Mouse (Mus musculus) regulatory T cell (primary cell): ENCODE measurements around the gene Gm44973.
"Not testable (repeated sequence)": the region's sequence is repeated elsewhere in the genome, so short reads cannot be mapped to it uniquely, and the experiment has no call there.

Source experiments
- in situ Hi-C: fragments of 300-600 bp; cut with MboI, MseI; formaldehyde crosslinking; loops from one replicate; pipeline ENCODE4 v1.15.1; 2025; ENCODE audit warnings: high pct_unique_total_duplicates

The Gm44973 gene

GRCm38 (mm10) chr7:5015118-5016001 lies at the start of gene Gm44973:
TSS of gene Gm44973 (plus strand) at chr7:5015496.
- in situ Hi-C loops = loop anchor here (5.0 kb wide), 1 partner anchor 333 kb away; no protein-coding TSS in a partner anchor

DNA sequence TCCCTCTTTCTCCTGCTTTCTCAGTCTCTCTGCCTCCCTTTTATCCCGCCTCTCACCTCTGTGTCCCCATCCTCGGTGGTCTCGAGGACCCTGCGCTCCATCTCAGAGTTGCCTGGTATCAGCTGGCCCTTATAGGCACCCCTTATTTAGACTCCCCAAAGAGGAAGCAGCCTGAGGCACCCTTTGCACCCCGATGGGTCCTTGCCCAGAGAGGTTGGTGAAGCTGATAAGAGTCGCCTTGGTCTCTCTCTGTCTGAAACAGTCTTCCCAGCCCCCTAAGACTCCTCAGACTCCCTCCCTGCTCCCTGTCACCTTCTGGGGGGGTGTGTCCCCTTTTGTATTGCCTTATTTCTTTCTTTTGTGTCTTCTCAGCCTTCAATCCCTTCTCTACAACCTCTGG lies 44.2 kb upstream of the Gm44973 start, which contains the start of gene Sbk3:
Gene Sbk3, minus strand, starts transcription at position 101 of the 400 bp plus-strand sequence.
- in situ Hi-C loops = no loop called here

DNA sequence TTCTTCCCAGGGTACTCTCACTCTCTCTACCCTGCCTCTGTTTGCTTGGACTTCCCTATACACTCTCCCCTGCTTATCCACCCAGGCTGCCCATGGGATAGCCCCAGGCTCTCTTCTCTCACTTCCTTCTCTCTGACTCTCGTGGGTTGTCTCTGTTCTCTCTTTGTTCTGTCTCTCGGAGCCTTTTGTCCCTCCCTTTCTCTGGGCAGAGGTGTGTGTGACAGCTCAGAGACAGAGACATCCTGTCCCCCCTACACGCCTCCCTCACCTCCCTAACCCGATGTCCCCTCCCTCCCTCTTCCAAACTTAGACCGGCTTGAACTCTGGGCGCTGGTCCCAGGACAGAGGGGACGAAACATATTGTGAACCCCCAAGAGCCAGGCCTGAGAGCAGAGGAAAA lies 43.6 kb upstream of the Gm44973 start:
- in situ Hi-C loops = no loop called here

- in situ Hi-C loops = no loop called here
These were observed 42.8 kb upstream of the Gm44973 start for GRCm38 (mm10) chr7:4972321-4973047.

GRCm38 (mm10) chr7:4975455-4975854 lies 39.8 kb upstream of the Gm44973 start:
- in situ Hi-C loops = no loop called here

DNA sequence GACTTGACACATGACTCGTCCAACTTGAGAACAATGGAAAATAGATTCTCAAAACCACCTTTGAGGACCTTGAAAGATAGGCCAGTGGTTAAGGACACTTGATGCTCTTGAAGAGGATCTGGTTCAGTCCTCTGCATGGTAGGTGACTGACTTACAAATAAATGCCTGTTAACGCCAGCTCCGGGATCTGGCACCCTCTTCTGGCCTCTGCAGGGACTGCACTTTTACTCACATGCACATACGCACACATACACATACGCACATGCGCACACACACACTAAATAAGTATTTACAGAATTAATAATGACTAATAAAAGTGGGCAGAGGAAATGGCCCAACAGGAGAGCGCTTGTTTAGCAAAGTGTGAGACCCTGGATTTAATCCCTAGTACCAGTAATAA lies 38.5 kb upstream of the Gm44973 start:
- in situ Hi-C loops = no loop called here

DNA sequence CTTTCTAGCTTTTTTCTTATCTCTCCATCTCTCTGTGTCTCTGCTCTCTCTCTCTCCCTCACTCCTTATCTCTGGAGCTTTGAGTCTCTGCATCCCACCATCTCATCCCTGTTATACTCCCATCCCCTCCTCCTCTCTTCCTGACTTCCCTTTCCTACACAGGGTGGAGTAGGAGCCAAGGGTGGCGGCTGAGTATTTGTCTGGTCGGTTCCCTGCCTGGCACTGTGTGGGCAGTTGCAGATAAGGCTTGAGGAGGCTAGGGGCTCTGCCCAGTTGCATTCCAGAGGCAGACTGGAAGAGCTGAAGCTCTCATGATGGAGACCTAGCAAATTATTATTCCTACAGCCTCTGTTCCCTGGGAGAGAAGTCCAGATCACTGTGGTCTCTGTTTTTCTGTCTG lies 27.0 kb upstream of the Gm44973 start:
- in situ Hi-C loops = no loop called here

DNA sequence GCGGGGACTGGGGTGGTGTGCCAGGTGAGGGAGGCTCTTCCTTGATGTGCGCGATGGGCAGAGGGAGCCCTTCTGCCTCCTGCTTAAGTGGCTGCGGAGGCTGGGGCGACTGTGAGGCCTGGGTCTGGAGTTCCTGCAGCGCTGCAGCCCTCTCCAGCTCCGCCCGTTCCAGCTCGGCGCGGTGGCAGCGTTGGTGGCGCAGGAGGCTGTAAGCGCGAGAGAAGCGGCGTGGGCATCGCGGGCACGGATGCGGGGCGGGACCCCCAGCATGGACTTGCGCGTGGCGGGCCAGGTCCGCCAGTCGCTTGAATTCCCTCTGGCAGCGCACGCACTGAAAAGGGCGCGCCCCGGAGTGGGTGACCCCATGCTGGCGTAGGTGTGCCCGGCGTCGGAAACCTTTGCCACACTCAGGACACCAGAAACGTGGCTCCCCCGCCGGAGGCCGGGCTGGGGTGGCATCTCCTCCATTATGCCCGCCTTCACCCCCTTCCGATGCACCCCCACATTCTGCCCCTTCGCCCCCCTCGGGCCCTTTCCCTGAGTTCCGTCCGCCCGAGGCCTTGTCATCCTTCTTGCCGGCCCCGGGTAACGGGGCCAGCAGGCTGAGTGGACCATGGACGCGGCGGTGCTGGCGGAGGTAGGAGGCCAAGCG lies 21.8 kb upstream of the Gm44973 start:
- in situ Hi-C loops = no loop called here

DNA sequence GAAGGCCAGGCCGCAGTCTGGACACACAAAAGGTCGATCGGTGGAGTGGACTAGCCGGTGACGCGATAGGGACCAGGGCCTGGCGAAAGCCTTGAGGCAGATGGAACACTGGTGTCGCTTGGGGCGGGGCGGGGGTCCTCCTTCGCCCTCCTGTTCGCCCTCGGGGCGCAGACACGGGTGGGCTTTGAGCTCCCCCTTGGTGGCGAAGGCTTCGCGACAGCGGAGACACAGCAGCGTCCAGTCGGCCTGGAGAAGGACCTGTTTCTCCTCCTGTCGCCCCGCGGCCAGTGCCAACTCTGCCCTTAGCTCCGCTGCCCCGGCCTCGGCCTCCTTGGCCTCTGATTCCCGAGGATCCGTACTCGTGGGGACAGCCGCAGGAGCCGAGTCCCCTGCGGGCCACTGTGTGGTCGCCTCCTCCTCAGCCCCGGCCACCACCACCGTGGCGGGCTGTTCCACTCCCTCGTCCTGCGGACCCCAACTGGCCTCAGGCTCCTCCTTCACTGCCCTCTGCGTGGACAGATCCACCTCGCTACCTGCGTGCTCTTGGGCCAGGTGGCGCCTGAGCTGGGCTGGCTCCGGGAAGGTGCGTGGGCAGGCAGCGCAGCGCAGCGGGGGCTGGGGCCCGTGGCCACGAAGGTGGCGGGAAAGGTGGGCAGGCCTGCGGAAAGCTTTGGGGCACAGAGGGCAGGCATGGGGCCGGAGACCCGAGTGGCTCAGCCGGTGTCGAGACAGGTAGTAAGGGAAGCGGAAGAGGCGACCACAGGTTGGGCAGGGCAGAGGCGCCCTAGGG lies 21.1 kb upstream of the Gm44973 start:
- in situ Hi-C loops = no loop called here

DNA sequence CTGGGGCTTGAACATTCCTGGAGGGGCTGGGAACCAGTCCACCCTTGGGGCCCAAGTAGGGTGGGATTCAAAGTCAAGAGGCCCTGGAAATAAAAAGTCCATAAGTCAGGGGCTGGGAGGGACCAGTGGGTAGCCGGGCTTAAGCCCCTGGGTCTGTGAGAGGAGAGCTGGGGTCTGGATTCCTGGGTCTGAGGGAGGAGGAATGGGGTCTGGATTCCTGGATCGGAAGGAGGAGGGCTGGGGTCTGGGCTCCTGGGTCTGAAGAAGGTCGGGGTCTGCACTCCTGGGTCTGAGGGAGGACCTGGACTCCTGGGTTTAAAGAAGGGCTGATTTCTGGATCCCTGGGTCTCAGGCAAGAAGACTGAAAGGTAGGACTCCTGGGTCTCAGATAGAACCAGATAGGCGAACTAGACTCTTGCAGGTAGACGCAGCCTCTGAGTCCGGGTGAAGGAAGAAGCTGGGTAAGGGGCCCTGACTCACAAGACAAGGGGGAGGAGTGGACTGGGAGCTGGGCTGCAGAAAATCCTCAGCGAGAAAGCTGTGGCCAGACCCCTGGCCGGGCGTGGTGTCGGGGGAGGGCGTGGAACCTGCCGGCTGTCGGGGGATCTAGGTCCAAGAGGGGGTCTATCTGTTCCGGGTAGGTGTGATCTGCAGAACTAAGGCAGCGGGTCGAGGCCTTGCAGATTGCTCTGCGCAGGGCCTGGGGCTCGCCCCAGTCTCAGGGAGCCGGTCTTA lies 19.9 kb upstream of the Gm44973 start:
- in situ Hi-C loops = no loop called here

GRCm38 (mm10) chr7:4996003-4996895 lies 19.0 kb upstream of the Gm44973 start, which contains the start of gene Zfp579:
TSS of gene Zfp579 (minus strand) at chr7:4996158.
- in situ Hi-C loops = no loop called here

GRCm38 (mm10) chr7:4996934-4997333 lies 18.4 kb upstream of the Gm44973 start:
- in situ Hi-C loops = no loop called here

GRCm38 (mm10) chr7:4999876-5000275 lies 15.4 kb upstream of the Gm44973 start:
- in situ Hi-C loops = no loop called here

DNA sequence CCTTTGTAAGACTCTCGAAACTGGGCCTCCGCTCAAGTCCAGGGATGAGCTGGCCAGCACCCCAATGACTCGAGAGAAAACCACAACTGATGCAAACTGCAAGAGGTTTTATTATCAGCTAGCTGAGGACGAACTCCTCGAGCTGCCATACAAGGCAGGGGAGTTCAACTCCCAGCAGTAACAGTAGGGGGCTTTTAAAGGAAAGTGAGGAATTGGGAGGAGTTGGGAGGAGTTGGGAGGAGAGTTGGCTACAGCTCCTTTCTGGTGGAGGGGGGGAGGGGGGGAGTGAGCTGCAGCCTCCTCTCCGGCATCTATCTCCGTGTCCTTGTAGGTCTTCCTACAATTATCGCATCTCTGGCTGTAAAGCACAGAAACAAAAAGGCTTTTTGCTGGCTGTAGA lies 12.4 kb upstream of the Gm44973 start:
- in situ Hi-C loops = not testable (repeated sequence)

GRCm38 (mm10) chr7:5008229-5008628 lies 7.1 kb upstream of the Gm44973 start:
- in situ Hi-C loops = no loop called here

DNA sequence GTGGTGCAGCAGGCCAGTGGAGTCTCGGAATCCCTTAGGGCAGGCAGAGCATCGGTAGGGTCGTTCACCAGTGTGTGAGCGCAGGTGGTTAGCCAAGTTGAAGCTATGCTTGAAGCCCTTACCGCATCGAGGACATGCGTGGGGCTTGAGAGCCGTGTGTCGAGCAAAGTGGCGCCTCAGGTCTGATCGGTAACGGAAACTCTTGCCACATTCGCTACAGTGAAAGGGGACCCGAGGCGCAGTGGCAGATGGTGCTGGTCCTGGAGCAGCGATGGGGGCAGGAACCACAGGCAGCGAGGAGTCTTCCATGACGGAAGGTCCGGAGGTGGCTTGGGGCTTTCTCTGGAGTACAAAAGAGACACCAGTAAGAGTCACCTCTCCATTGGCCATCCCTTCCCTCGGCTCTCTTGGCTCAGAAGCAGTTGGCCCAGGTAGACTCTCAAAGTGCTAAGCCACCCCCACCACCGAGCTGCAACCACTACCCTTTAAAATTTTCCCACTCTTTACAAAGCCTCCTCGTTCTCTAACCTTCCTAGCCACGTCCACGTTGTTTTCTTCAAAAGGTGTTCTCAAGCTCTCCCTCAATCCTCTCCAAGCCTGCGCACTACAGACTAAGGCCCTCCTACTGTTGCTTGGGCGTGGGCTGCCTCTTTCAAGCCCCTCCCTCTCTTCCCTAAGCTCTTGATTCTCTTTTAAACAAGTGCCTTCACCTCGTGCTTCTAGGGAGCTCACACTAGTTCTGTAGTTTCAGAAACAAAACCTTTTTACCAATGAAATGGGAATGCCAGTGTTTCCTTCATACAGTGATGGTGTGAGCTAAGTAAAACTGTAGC lies 2.4 kb upstream of the Gm44973 start:
- in situ Hi-C loops = no loop called here

GRCm38 (mm10) chr7:5014251-5015117 lies 812 bp upstream of the Gm44973 start, which contains the start of the genes Zfp524 and Fiz1:
TSS of gene Zfp524 (plus strand) at chr7:5014415.
TSS of gene Fiz1 (minus strand) at chr7:5014697.
- in situ Hi-C loops = loop anchor here (5.0 kb wide), 1 partner anchor 332 kb away; no protein-coding TSS in a partner anchor
